Mouse (Mus musculus): ENCODE results near the gene Tex46. TPM values are rescaled to one million over a fixed set of nuclear protein-coding genes. Genes with fewer than 3 reads are reported as not detected.

Gene Tex46
- total and polyA plus RNA-seq, 2 experiments, result not detected

DNA sequence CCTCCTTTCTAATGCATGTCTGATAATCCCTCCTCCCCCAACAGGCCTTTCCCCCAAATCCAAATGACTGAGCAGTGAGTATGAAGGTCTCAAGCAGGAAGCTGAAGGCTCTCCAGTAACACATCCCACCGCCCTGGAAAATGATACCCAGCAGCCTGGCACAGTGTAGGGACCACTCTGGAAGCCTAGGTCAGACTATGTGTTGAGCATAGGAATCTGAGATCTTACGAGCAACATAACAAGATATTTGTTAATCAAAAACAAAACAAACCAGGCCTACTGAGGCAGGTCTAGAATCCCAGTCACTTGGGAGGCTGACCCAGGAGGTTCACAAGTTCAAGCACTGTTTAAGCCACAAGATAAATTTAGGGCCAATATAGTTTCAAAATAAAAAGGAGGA is 9.7 kb upstream of the Tex46 start:
- Histone ChIP-seq H3K27me3 (ENCODE audit: control insufficient read depth, insufficient read depth, low read length) (no peaks in the 10 kb centered on the region), H3K4me1 (ENCODE audit: control insufficient read depth, insufficient read depth, low read length) (peaks cover 6% of the 10 kb centered on the region), H3K9ac (ENCODE audit: low read depth, low read length) (no peak overlapping the region), H3K79me2 (ENCODE audit: control insufficient read depth, insufficient read depth, low read length) (peaks cover 29% of the 10 kb centered on the region; the same call in 1 of the 2 replicates), H3K4me3 (ENCODE audit: insufficient read depth, low read depth, low read length) (no peak overlapping the region), H3K36me3 (ENCODE audit: control insufficient read depth, insufficient read depth, low read length) (no peaks in the 10 kb centered on the region), H3K27ac (replicated peaks; ENCODE audit: insufficient read depth, low read depth, low read length) (no peak overlapping the region)
- no peak for TF ChIP-seq POLR2A (IDR thresholded peaks at IDR 0.05; ENCODE audit: extremely low read depth, insufficient read depth, low read length)
- no peak for TF ChIP-seq CTCF (IDR thresholded peaks at IDR 0.05; ENCODE audit: low read depth, low read length)
- 91% methylated on average over 2 of the region's 2 CpGs for WGBS
- no peak for DNase-seq (ENCODE audit: extremely low read depth, low read depth, low spot score)

DNA sequence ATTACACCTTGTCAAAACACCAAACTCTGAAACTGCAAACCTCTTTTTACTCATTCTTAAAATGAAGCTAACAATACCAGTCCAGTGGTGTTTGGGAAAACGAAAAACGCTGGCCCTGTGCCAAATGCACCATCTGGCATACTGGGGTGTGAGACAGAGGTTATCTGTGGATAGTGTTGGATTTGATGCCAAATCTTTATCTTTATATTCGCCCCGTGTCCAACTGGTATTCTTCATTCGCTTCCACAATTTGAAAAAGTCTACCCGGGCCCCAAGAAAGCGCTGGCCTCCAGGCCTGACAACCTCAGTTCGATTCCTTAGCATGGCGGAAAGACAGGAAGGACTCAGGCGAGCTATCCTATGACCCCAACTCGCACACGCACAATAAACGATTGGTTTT is 8.8 kb upstream of the Tex46 start:
- under 1% methylated on average over 13 of the region's 13 CpGs for WGBS

DNA sequence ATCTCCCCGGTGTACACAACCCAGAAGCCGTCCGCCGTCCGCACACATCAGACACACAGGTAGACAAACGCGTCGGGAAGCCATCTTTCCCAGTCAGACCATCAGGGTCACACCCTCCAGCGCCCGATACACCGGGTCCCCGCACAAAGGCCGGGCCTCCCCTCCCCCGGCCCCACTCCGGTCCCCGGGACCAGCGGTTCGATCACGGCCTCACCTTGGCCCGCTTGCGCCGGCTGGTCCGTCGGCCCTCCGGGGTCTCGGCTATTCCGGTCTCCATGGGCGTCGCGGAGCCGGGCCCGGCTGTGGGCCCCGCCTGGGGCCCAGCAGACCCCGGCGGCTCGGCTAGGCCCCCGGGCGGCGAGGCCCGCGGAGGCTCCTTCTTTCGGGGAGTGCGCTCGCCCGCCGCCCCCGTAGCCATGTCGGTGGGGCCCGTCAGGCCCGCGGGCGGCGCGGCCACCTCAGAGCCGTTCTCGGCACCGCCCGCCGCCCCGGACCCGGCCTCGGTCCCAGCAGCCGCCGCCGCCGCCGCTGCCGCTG is 8.2 kb upstream of the Tex46 start:
- peaks cover 6% of the 10 kb centered on the region for H3K4me1 ChIP-seq (ENCODE audit: control insufficient read depth, insufficient read depth, low read length)
- TF ChIP-seq POLR2A (IDR thresholded peaks at IDR 0.05; ENCODE audit: extremely low read depth, insufficient read depth, low read length) (no peak), CTCF (IDR thresholded peaks at IDR 0.05; ENCODE audit: low read depth, low read length) (no peak)
- no peaks in the 10 kb centered on the region for H3K36me3 ChIP-seq (ENCODE audit: control insufficient read depth, insufficient read depth, low read length)
- no peaks in the 10 kb centered on the region for H3K27me3 ChIP-seq (ENCODE audit: control insufficient read depth, insufficient read depth, low read length)
- H3K9ac ChIP-seq (ENCODE audit: low read depth, low read length), result peak overlapping the region; percentile 99
- DNase-seq (ENCODE audit: extremely low read depth, low read depth, low spot score), result peak; percentile 40
- WGBS, result under 1% methylated on average over 59 of the region's 68 CpGs
- peaks cover 29% of the 10 kb centered on the region; the same call in 1 of the 2 replicates for H3K79me2 ChIP-seq (ENCODE audit: control insufficient read depth, insufficient read depth, low read length)
- peak overlapping the region; percentile 93 for H3K4me3 ChIP-seq (ENCODE audit: insufficient read depth, low read depth, low read length)
- H3K27ac ChIP-seq (replicated peaks; ENCODE audit: insufficient read depth, low read depth, low read length), result peak overlapping the region; percentile 68; the same call in 1 of the 2 replicates

More for the DNA sequence above, 8.8 kb upstream of the Tex46 start:
- Histone ChIP-seq H3K4me1 (ENCODE audit: control insufficient read depth, insufficient read depth, low read length) (peaks cover 6% of the 10 kb centered on the region), H3K9ac (ENCODE audit: low read depth, low read length) (peak overlapping the region; percentile 34; the same call in 1 of the 2 replicates), H3K4me3 (ENCODE audit: insufficient read depth, low read depth, low read length) (peak overlapping the region; percentile 93), H3K27ac (replicated peaks; ENCODE audit: insufficient read depth, low read depth, low read length) (no peak overlapping the region), H3K27me3 (ENCODE audit: control insufficient read depth, insufficient read depth, low read length) (no peaks in the 10 kb centered on the region), H3K36me3 (ENCODE audit: control insufficient read depth, insufficient read depth, low read length) (no peaks in the 10 kb centered on the region), H3K79me2 (ENCODE audit: control insufficient read depth, insufficient read depth, low read length) (peaks cover 29% of the 10 kb centered on the region; the same call in 1 of the 2 replicates)
- TF ChIP-seq POLR2A (IDR thresholded peaks at IDR 0.05; ENCODE audit: extremely low read depth, insufficient read depth, low read length), result no peak
- no peak for TF ChIP-seq CTCF (IDR thresholded peaks at IDR 0.05; ENCODE audit: low read depth, low read length)
- peak; percentile 51 for DNase-seq (ENCODE audit: extremely low read depth, low read depth, low spot score)

DNA sequence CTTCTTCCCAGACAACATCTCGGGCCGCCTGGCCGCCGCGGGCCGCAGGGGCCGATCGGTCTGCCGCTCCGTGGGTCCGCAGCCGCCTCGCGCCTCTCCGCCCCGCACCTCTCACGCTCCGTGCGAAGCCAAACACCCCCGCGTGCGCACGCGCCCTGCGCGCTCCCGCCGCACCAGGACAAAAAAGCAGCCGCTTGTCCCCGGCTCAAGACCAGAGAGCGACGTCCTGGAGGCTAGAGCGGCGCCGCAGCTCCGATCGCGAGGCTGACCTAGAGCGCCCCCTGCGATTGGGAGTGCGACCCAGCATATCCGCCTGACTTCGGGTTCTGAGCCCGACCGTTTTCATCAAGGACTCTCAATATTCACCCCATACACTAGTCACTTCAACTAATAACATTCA is 7.7 kb upstream of the Tex46 start, which contains the start of gene Kdm1a:
Kdm1a (minus strand) TSS at position 156 of the 400 bp plus-strand sequence.
- H3K79me2 ChIP-seq (ENCODE audit: control insufficient read depth, insufficient read depth, low read length), result peaks cover 26% of the 10 kb centered on the region; the same call in 1 of the 2 replicates
- H3K4me1 ChIP-seq (ENCODE audit: control insufficient read depth, insufficient read depth, low read length), result peaks cover 6% of the 10 kb centered on the region
- H3K4me3 ChIP-seq (ENCODE audit: insufficient read depth, low read depth, low read length), result peak within 1 kb of the TSS; percentile 93
- H3K27ac ChIP-seq (replicated peaks; ENCODE audit: insufficient read depth, low read depth, low read length), result peak within 1 kb of the TSS; percentile 68; the same call in 1 of the 2 replicates
- WGBS, result under 1% methylated on average over 29 of the region's 45 CpGs
- no peaks in the 10 kb centered on the region for H3K36me3 ChIP-seq (ENCODE audit: control insufficient read depth, insufficient read depth, low read length)
- peak within 1 kb of the TSS; percentile 99 for H3K9ac ChIP-seq (ENCODE audit: low read depth, low read length)
- H3K27me3 ChIP-seq (ENCODE audit: control insufficient read depth, insufficient read depth, low read length), result no peaks in the 10 kb centered on the region
- TF ChIP-seq CTCF (IDR thresholded peaks at IDR 0.05; ENCODE audit: low read depth, low read length) (peak; percentile 93), POLR2A (IDR thresholded peaks at IDR 0.05; ENCODE audit: extremely low read depth, insufficient read depth, low read length) (peak; percentile 63; the same call in 1 of the 2 replicates)
- DNase-seq (ENCODE audit: extremely low read depth, low read depth, low spot score), result peak; percentile 82

DNA sequence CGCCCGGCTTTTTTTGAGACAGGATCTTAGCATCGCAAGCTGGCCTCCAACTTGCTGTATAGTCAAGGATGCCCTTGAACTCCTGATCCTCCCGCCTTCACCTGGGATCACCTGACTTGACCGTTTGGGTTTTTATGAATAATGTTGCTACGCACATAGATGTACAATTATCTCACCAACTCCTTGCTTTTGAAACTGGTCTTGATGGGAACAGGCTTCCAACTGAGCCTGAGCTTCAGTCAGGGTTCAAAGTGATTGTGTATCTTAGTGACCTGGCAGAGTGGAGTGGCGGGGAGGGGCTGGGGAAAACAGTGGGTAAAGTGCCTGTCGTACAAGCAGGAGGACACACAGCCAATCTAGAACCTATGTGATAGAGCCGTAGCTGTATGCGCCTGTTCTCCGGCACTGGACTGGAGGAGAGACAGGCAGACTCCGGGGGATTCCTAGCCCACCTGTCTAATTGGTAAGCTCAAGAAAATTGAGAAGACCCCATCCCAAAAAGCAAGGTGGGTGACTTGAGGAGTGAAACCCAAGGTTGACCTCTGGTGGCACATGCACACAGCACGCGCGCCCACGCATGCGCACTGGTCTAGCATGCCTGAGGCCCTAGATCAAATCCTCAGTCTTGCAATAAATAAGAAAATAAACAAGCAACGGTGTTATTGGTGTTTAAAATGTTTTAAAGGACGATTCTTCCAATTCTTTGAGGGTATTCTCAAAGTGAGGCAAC is 4.3 kb upstream of the Tex46 start:
- Histone ChIP-seq H3K4me1 (ENCODE audit: control insufficient read depth, insufficient read depth, low read length) (peaks cover 6% of the 10 kb centered on the region; the same call in 1 of the 2 replicates), H3K27ac (replicated peaks; ENCODE audit: insufficient read depth, low read depth, low read length) (no peak overlapping the region), H3K27me3 (ENCODE audit: control insufficient read depth, insufficient read depth, low read length) (no peaks in the 10 kb centered on the region), H3K36me3 (ENCODE audit: control insufficient read depth, insufficient read depth, low read length) (no peaks in the 10 kb centered on the region), H3K79me2 (ENCODE audit: control insufficient read depth, insufficient read depth, low read length) (peaks cover 9% of the 10 kb centered on the region; the same call in 1 of the 2 replicates), H3K9ac (ENCODE audit: low read depth, low read length) (no peak overlapping the region), H3K4me3 (ENCODE audit: insufficient read depth, low read depth, low read length) (no peak overlapping the region)
- no peak for DNase-seq (ENCODE audit: extremely low read depth, low read depth, low spot score)
- TF ChIP-seq CTCF (IDR thresholded peaks at IDR 0.05; ENCODE audit: low read depth, low read length) (no peak), POLR2A (IDR thresholded peaks at IDR 0.05; ENCODE audit: extremely low read depth, insufficient read depth, low read length) (no peak)
- WGBS, result 84% methylated on average over 19 of the region's 19 CpGs

All from liver, adult 2 months (tissue).